Comparison of ENCODE assay signal across 8 mouse cellular contexts in the genomic region with DNA sequence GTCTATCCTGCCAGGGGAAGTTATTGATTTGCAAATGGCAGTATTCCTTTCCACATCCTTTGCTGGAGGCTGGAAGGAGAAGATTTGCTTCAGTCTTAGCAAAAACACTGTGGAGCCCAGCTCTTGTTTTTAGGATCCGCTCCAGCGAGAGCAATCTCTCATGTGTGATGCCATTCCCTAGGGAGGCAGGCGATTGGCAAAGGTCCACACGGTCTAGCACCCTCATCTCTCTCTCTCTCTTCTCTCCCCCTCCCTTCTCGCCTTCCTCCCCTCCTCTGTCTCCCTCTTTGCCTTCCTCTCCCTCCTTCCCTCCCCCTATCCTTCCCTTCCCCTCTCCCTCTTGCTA. TPM values are rescaled to one million over a fixed set of nuclear protein-coding genes. Genes with fewer than 3 reads are reported as not detected.
A peak's percentile ranks its signal among the peaks of the same experiment; 100 is the strongest.
DNase-seq lines count a peak whose midpoint lies in the region; ATAC-seq and TF ChIP-seq lines count a peak whose summit lies in the region.

No protein-coding gene starts in this region.

- no peak for ATAC-seq in heart, embryonic 16.5 days (replicated peaks; ENCODE audit: extremely low read depth, insufficient read depth, low FRiP score)
- ATAC-seq in liver, embryonic 14.5 days (ENCODE audit: insufficient read depth), result no peak
- no peak for ATAC-seq in stomach, embryonic 15.5 days (ENCODE audit: insufficient read depth, low FRiP score, low read depth)

- TF ChIP-seq EP300 in liver, embryonic 14.5 days (IDR thresholded peaks at IDR 0.05; ENCODE audit: low read depth), result no peak

- H3K4me2 ChIP-seq in heart, embryonic 16.5 days (ENCODE audit: low read depth, low read length), result peak overlapping the region; percentile 75
- H3K4me2 ChIP-seq in liver, embryonic 14.5 days (ENCODE audit: low read depth), result peak overlapping the region; percentile 50
- H3K4me2 ChIP-seq in stomach, embryonic 15.5 days, result peak overlapping the region; percentile 52

- no peaks in the 10 kb centered on the region for H3K9me3 ChIP-seq in heart, embryonic 16.5 days (replicated peaks; ENCODE audit: control insufficient read depth, low read length)
- no peaks in the 10 kb centered on the region for H3K9me3 ChIP-seq in liver, embryonic 14.5 days (ENCODE audit: control insufficient read depth, low read length)
- H3K9me3 ChIP-seq in stomach, embryonic 15.5 days, result no peaks in the 10 kb centered on the region

- H3K27ac ChIP-seq in gastrocnemius, adult 2 months, result peak overlapping the region; percentile 90
- H3K27ac ChIP-seq in heart, embryonic 16.5 days (ENCODE audit: low read length), result no peak overlapping the region
- no peak overlapping the region for H3K27ac ChIP-seq in liver, embryonic 14.5 days
- no peak overlapping the region for H3K27ac ChIP-seq in stomach, embryonic 15.5 days

- H3K27me3 ChIP-seq in heart, embryonic 16.5 days (ENCODE audit: control insufficient read depth, insufficient read depth, low read length), result no peaks in the 10 kb centered on the region
- H3K27me3 ChIP-seq in liver, embryonic 14.5 days (ENCODE audit: control insufficient read depth, insufficient read depth, low read length), result no peaks in the 10 kb centered on the region
- no peaks in the 10 kb centered on the region for H3K27me3 ChIP-seq in stomach, embryonic 15.5 days (replicated peaks)

- no peaks in the 10 kb centered on the region for H3K36me3 ChIP-seq in heart, embryonic 16.5 days (ENCODE audit: control insufficient read depth, insufficient read depth)
- H3K36me3 ChIP-seq in liver, embryonic 14.5 days (replicated peaks; ENCODE audit: control insufficient read depth, insufficient read depth, low read depth), result no peaks in the 10 kb centered on the region
- H3K36me3 ChIP-seq in stomach, embryonic 15.5 days, result 0 out of 2 replicates have a peak, but pooled peaks cover 3% of the 10 kb centered on the region

- peaks cover 5% of the 10 kb centered on the region for H3K4me1 ChIP-seq in heart, embryonic 16.5 days (ENCODE audit: control insufficient read depth, insufficient read depth, low read length)
- peaks cover 0 to 11% of the 10 kb centered on the region in 2 experiments; a peak in 2 of 4 replicates for H3K4me1 ChIP-seq in liver, embryonic 14.5 days (replicated peaks; ENCODE audit: control insufficient read depth in 2 of 2, insufficient read depth in 2 of 2, low read length in 1 of 2)
- peaks cover 23% of the 10 kb centered on the region; the same call in 1 of the 2 replicates for H3K4me1 ChIP-seq in stomach, embryonic 15.5 days

- DNase-seq in gastrocnemius, adult 2 months, result peak; percentile 39
- DNase-seq in gastrocnemius, adult 18-20 months (ENCODE audit: low spot score), result no peak
- peak; percentile 39 for DNase-seq in NIH3T3 (ENCODE audit: low read depth)
- no peak for DNase-seq in liver, embryonic 14.5 days (ENCODE audit: low read depth in 3 of 3, low spot score in 3 of 3)
- no peak for DNase-seq in cerebellum, adult 11 months
- DNase-seq in urinary bladder, postnatal 14 days (ENCODE audit: low spot score), result no peak

- H3K9ac ChIP-seq in heart, embryonic 16.5 days (ENCODE audit: low read length), result peak overlapping the region; percentile 28
- no peak overlapping the region for H3K9ac ChIP-seq in liver, embryonic 14.5 days (replicated peaks)
- no peak overlapping the region for H3K9ac ChIP-seq in stomach, embryonic 15.5 days

- H3K4me3 ChIP-seq in gastrocnemius, adult 2 months, result peak overlapping the region; percentile 63
- peak overlapping the region; percentile 44 for H3K4me3 ChIP-seq in heart, embryonic 16.5 days (ENCODE audit: low read length)
- H3K4me3 ChIP-seq in liver, embryonic 14.5 days (ENCODE audit: insufficient read depth in 1 of 2, low read depth in 2 of 2, low read length in 2 of 2), result no peak overlapping the region
- peak overlapping the region; percentile 27 for H3K4me3 ChIP-seq in stomach, embryonic 15.5 days (replicated peaks)

- intact Hi-C loops in gastrocnemius, adult 2 months (cut with DNase I), result no loop called here

- no peak for TF ChIP-seq CTCF in gastrocnemius, adult 2 months (IDR thresholded peaks at IDR 0.05)
- no peak for TF ChIP-seq CTCF in liver, embryonic 14.5 days (IDR thresholded peaks at IDR 0.05; ENCODE audit: low read depth)

- WGBS in heart, embryonic 16.5 days, result 33% methylated on average over 5 of the region's 5 CpGs
- 50% methylated on average over 5 of the region's 5 CpGs for WGBS in liver, embryonic 14.5 days (ENCODE audit: insufficient replicate concordance)
- 47% methylated on average over 5 of the region's 5 CpGs for whole genome bisulfite sequencing in stomach, embryonic 15.5 days

RNA-seq across cellular contexts. Expression of gene Atxn7l1, which starts 29.0 kb away (rescaled TPM):
- total RNA-seq in gastrocnemius, adult 2 months (2021), result 10 to 100 TPM; 20.4 to 23.9 TPM
- 10 to 100 TPM; 15.2 to 16.9 TPM for total RNA-seq in gastrocnemius, adult 18-20 months (2021)
- 10.2 and 10.8 TPM in 2 replicates for polyA plus RNA-seq in heart, embryonic 16.5 days (2015; fragmentation: Nextera tagmentation; extraction: Ambion mirVana)
- 11.9 and 13.3 TPM in 2 replicates for polyA plus RNA-seq in liver, embryonic 14.5 days (2012; rRNA removed)
- 13.9 and 15.2 TPM in 2 replicates for polyA plus RNA-seq in liver, embryonic 14.5 days (2014; fragmentation: Nextera tagmentation; extraction: Ambion mirVana)
- 13.1 and 14.3 TPM in 2 replicates for polyA plus RNA-seq in stomach, embryonic 15.5 days (2015; fragmentation: Nextera tagmentation; extraction: Ambion mirVana)

Comparison
In these comparisons a context has a peak if more than half of its experiments do, and no peak if none do; other contexts are left out.
1. DNase-seq: peak in gastrocnemius, adult 2 months (single experiment) and NIH3T3 (single experiment); none in gastrocnemius, adult 18-20 months (single experiment), liver, embryonic 14.5 days (0 of 3), cerebellum, adult 11 months (single experiment) and urinary bladder, postnatal 14 days (single experiment).
2. H3K4me3 ChIP-seq: peak in gastrocnemius, adult 2 months (single experiment), heart, embryonic 16.5 days (single experiment) and stomach, embryonic 15.5 days (single experiment); none in liver, embryonic 14.5 days (0 of 2).
3. Peak in every context shown above with its lines, with median percentiles within 50 percentile points of each other: H3K4me2 ChIP-seq.